Mouse (Mus musculus) adrenal gland, postnatal 4 days (tissue): ENCODE measurements at regions not wholly inside any gene's neighbourhood (a gene's known extent, or its start where the extent isn't known, plus 50 kb on each side); places are given as distances from the start of the nearest gene placed in this dataset.

Experiments
- DNase-seq, 2 experiments: peaks; one replicate each; pipeline ENCODE4 v3.0.0; 2021 to 2022; ENCODE audit warnings: low spot score in 2 of 2, mixed read lengths in 2 of 2

DNA sequence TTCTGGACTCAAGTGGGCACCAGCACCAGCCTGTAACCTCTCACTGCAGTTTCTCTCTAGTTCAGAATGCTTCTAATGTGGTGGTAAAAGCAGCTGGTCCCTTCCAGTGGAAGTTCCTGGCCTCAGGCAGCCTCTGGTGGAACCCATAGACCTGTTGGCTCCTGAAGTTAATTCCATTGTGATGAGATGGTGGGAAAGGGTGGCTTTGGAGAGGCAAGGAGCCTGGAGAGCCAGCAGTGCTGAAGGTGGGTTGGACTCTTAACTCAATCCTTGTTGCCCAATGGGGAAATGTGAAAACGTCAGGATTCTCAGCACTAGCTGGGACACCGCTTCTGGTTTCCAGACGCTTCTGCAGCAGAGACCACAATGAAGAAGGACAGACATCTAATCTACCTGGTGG, 210.9 kb downstream of the Opa1 start:
- no peak for DNase-seq

DNA sequence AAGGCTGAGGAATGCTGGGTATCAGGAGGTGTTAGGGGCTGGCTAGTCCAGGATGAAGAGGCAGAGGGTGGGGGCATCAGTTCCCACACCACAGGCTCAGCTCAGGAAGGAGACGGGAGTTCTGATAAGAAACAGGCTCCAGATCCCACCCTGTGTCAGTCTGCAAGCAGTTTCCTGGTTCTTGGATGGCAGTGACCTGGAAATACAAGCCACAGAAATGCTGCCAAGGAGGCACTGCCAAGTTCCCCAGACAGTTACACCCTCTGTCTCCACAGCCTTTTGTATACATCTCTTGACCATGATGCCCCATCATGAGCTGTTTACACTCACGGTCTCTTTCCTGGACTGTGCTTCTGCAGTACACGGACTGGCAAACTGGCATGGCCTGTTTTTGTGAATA, 220.1 kb downstream of the Opa1 start:
- no peak for DNase-seq

DNA sequence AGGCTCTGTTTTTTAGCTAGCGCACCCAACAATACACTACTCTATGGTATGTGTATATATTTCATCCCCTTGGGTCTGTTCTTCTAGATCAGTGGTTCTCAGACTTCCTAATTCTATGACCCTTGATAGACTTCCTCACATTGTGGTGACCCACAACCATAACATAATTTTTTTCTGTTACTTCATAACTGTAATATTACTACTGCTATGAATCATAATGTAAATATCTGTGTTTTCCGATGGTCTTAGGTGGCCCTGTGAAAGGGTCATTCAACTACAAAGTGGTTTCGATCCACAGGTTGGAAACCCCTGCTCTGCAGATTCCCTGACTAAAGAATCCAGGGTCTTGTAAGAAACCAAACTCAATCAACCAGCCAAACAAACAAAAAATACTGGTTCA, 220.8 kb downstream of the Opa1 start:
- no peak for DNase-seq

DNA sequence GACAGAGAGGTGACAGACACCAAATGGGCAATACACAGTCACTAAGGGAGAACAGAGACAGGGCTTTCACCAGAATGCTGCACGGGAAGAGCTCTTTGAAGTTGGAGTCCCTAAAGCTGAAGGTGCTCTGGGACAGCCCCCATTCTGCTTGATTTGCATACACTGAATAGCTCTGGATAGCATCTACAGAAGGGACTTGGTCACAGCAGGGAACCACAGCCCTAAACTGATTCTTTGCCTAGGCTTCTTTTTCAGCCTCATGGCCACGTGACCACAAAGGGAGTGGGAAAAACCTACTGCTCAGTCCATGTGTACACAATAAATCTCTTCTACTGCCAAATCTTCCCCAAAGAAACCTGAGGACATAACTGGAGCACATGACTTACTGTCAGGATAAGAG, 221.3 kb downstream of the Opa1 start:
- DNase-seq = no peak

DNA sequence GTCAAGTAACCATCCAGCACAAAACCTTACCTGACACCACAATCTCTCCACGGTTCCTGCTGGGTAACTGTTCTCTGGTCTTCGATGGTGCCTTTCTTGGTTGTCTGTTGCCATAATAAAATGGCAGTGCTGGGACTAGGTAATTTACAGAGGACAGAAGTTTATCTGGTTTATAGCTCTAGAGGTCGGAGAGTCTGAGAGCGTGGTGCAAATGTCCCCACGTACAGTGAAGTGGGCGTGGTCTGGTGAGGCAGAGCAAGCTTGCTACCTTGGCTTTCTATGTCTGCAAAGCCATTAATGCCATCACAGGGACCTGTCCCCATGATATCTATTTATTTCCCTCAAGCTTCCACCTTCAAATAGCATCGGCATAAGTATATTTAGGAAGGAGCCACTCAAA, 223.0 kb downstream of the Opa1 start:
- no peak for DNase-seq

DNA sequence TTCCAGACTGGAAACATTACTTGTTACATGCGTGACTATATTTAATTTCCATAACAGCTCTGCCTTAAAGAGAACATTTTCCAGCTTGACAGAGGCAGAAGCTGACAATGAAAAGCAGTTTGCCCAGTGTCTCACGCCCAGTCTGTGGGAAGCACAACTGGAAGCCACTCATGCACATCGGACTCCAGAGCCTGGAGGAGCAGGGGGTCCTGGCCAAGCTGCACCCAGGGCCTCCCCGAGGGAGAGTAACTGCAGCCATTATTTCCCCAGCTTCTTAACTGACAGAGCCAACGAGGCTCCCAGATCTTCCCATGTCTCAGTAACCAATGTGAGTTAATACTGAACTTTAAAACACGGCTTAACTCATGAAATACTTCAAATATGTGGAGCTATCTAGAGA, 223.5 kb downstream of the Opa1 start:
- DNase-seq = no peak

DNA sequence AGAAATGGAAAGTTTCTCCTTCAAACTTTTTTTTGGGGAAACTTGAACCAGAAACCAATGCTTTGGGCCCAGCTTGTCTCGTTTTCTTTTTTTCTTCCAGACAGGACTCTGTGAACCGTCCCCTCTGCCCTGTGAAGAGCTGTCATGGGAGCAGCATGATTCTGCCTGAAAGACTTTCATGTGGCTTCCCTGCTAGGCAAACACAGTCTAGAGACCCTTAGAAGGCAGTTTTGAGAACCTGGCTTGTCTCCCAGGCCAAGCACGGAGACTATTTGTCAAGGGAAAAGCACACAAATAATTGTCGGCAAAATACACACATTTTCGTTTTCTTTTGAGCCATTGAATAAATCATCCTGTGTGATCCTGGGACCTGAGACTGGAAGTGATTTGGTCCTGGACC, 228.7 kb downstream of the Opa1 start:
- no peak for DNase-seq

DNA sequence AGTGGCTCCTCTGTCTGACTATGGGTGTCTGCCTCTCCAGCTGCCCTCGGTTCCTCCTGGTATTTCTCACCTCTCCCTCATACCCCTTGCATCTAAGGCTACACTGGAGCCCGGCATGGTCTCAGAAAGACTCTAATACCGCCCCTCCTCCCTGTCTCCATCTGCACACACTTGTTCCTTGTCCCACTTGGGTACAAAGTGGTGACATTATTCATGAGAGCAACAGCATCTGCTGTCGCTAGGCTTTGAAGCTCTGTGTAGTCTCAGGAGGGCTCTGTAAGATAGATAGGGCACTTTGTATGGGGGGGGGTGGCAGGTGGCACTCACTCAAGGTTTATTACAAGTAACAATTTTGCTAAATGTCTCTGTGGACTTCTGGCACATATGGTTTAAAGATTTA, 229.7 kb downstream of the Opa1 start:
- no peak for DNase-seq

DNA sequence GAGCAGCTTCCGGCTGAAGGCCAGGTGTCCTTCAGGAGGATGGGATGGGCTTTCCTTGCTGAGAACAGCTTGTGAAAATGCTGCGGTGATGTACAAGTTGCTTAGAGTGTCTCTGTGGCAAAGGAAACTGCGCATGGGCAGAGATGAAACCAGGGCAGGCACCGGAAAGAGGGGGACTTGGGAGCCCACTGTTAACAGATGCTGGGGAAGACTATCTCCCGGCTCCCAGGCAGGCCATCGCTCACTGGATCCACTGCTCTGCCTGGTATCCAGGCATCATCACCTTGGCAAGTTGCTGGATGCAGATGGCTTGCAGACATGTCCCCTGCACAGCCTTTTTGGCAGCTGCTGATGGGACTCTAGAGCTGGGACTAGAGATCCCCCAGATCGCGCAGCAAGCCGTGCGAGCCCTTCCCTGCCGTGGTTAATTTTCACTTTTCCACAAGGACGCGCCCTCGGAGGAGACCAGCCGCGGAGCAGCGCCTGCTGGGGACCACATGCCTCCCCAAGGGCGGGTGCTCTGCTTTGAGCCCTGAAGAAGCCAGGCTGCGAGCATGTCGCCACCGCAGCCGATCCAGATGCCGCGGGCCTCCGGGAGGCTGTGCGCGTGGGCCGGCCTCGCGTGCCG, 234.4 kb downstream of the Opa1 start:
- DNase-seq = no peak

DNA sequence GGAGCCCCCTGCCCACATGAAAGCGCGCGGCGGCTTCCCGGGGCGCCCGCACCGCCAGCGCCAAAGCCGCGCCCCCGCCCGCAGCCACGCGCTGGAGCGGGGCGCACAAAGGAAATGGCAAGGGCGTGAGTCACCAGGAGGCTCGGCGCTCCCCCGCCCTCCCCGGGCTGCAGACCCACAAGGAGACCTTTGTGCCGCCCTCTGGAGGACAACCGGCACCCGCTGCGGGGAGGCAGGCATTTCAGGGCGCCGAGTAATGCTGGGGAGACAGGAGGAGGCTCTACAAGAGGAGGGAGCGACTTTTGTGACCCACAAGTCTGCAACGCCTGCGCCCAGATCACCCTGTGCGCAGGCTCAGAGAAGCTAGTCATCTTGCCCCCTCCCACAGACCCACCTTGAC, 234.9 kb downstream of the Opa1 start:
- peak; percentile 56 to 66 for DNase-seq

DNA sequence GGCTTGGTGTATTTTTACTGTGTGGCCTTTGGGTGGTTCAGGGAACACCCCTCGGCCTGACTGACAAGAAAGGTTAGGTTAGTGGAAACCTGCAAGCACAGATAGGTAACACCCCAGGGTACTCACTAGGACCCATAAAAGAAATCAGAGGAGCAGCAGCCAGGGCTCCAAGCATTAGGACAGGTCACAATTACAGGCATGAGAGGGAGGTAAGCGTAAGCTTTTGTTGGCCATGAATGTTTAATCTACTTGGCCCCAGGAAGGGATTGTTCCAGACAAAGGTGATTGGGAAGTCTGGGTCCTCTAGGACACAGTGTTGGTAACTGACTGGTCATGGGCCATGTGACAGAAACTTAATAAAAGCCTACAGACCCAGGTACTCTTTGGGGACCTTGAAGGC, 235.5 kb downstream of the Opa1 start:
- DNase-seq = no peak

DNA sequence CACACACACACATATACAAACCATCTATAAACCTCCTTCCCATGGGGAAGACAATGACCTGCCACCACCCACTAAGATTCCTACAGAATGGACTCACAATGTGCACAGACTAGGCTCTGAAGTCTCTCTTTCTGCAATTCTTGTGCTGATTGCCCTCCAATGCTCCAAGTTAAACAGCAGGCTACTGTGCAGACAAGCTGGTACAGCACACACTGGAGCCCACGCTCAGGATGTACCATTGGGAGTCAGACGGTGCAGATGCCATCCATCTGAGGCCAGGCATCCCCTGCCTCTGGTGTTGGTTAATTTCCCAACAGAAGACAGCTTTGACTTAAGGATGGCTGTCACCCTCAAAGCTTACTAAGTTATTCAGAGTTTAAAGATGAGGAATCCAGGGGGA, 236.1 kb downstream of the Opa1 start:
- DNase-seq = no peak

DNA sequence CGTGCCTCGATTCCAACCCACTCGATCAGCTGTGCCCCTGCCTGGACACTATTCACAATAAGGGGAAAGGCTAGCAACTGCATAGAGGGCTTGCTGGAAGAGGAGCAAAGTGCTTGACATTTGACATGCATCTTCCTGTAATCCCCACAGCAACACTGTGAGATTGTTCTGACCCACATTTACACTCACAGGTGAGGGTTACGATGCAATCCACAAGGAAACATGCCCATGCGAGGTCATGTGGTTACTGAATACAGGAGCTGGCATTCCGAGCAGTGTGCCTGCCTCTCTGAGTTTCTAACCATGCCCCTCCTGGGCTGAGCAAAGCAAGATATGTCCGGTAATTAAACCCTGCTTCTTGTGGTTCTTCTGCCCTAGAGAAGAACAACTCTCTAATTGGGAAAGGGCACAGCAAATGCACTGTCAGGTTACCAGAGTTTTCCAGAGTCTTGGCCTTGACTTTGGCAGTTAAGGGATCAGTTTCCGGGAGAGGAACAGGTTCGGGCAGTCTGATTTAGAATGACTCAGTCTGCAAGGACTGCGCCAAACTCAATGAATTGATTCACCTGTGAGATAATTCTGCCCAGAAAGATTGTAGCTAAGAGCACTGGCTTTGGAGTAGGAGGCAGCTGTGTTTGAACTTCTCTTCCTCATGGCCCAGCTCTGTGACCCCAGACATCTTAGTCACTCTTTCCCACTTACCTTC, 236.7 kb downstream of the Opa1 start:
- DNase-seq = no peak

DNA sequence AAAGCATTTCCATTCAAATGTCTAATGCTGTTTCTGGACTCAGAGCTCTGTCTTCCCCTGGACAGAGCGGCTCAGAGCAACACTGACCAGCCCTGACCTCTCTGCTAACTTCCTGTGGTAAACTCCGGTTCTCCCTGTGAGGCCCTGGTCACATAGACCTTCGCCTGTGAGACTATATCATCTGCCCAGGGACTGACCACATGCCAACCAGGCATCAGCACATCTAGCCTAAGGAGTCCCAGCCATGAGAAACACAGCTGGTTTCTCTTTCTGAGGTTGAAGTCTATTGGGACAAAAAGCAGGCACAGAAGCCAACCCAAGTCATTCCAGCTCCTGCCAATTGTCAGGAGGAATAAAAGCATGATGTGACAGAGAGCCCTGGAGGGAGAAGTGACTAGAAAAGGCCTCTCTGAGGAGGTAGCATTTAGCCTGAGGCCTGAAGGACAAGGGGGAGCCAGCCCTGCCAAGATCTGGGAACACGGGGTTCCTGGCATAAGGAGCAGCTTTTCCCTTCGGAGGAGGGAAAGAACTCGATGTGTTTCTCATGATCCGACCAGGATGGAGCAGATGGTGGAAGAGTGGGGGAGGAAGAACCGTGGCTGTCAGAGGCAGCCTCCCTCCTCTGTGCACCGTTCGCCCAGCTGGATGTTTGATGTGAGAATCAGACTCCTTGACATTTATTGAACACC, 237.7 kb downstream of the Opa1 start:
- no peak for DNase-seq

DNA sequence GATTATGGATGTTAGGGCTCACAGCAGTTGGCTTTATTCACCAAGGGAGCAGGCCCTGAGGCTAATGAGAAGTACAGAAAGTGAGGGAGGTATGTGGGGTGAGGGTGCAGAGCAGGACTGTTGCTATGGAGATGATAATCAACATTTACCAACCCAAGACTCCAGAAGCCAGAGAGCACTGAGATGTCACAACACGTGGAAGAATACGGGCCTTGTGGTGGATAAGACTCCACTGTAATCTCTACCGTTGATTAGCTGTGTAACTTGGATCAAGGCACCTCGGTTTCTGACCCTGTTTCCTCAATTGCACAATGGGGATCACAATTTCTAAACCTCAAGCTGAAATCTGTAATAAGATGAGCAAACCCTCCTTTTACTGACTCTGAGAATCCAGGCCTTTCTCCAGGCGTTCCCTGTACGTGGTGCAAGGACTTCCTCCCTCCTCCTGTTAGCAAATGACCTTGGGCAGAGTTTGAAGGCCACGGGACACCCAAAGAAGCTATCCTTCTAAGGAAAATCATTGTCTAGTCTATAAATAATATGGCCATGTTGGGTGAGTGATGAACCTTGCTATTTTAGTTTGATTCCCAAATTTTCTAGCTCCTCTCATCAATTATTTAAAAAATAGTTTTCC, 239.8 kb downstream of the Opa1 start:
- DNase-seq = no peak

DNA sequence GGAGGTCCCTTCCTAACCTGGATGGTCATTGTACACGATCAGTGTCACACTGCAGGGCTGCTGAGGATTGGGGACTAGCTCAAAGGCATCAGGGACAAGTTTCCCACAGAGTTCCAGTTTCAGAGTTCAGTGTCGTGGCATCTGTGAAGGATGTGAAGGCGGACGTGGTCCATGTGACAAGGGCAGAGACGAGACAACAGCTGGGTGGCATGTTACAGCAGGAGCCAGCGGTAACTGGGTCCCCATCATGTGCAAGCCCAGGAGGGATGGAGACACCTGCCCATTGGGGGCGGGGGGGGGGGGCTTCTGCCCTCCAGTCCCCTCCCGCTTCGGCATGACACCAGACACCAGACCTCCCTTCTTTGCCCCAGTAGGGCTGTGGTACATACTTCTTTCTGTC, 241.6 kb downstream of the Opa1 start:
- no peak for DNase-seq

DNA sequence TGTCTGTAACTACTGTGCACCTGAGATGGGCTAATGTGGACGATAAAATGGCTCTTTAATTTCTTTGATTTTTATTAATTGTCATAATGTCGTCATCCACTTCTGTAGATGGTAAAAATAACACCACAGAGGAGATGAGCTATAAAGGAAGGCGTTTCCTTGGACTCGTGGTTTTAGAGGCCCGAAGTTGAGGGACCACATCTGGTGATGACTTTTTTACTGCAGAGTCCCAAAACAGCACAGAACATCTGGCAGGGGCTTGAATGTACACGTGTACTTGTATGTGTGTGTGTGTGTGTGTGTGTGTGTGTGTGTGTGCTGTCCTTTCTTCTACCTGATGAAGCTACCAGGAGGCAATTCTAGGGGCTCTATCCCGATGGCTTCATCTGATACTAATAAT, 242.1 kb upstream of the Hes1 start:
- no peak for DNase-seq

DNA sequence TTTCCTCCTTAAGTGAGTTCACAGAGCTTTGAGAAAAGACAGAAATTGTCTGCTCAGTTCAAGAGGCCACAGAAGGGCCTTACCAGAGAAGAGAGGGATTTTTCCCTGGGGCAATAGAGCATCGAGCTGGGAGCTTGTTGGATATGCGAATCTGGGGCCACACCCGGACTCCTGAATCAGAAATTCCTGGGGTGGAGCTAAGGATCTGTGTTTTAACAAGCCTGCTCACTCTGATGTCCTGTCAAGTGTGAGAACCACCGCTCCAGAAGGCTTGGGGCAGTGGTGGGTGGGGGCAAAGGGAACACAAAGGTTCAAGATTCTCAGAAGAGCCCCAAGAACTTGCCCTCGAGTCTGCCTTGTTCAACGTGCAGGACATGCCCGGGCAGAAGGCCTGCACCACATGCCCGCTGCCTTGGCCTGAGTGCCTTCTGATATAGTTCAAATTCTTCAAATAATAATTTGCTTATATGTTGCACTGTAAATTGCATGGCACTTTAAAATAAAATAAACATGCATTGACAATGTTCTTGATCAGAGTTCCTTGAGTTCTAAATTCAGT, 241.3 kb upstream of the Hes1 start:
- DNase-seq = no peak

DNA sequence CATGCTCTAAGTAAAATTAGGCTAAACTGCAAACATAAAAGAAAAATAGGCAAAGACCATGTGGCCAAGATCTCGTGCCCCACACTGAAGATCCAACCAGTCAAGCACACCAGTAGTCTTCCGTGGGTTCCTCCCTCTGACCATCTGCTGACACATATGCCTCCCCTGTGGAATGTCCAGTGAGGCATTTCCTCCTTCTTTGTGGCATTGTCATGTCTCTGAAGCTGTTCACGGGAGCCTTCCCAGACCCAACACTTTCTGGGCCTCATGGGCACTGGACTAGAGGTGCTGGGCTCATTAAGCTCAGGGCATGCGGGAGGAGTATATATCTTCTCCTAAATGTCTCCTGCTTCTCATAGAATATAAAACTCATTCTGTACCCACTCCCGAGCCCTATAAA, 237.3 kb upstream of the Hes1 start:
- no peak for DNase-seq

DNA sequence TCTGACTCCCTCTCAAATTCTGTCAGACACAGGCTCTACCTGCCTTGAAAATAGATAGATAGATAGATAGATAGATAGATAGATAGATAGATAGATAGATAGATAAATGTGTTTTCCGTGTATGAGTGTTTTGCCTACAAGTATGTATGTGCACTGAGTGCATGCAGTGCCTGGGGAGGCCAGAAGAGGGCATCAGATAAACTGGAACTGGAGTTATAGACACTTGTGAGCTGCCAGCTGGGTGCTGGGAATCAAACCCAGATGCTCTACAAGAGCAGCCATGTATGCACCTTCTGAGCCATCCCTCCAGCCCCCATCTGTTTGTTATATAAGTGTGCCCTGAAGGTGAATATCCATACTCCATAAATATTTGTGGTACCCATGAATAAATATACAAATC, 236.4 kb upstream of the Hes1 start:
- no peak for DNase-seq

DNA sequence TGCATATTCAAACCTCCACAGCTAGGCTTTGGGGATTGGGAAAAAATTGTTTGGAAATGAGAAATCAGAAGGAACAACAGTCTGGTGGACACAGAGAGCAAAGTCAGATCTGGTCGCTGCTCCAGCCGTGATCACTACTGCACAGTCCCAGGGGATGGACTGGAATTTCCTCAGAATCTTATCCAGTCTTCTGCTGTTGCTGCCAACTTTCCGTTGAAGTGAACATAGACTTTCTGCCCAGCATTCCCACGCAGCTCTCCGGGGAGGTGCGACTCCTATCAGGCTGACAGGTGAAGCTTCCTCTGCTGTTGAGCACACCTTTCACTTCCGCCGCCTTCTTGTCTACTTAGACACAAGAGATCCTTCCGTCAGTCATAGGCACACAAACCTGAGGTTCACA, 234.7 kb upstream of the Hes1 start:
- no peak for DNase-seq

DNA sequence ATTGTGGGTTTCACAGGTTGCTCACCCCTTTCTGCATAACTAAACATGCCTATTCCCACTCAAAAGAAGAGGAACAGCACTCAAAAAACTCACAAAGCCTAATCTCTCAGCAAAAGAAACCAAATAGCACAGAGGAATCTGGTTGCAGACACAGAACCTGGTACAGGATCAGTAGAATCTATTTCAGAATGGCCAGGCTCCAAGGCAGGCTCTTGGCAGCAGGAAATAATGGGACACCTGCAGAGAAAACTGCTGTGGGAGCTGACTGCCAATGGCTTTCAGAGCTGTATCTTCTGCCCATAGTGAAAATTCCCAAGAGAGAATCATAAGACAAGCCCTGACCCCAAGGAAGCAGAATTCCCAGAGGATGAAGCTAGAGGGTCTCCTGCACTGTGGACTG, 234.1 kb upstream of the Hes1 start:
- DNase-seq = no peak
